Mouse (Mus musculus): ENCODE data around the gene Cped1. TPM values are rescaled to one million over a fixed set of nuclear protein-coding genes. Genes with fewer than 3 reads are reported as not detected.
"Not testable (repeated sequence)": the region's sequence is repeated elsewhere in the genome, so short reads cannot be mapped to it uniquely, and the experiment has no call there.

Gene Cped1
- polyA plus RNA-seq, 1 experiment from 2014 or later: 5.0 TPM

- 58% methylated on average over 24 of the region's 31 CpGs for WGBS (ENCODE audit: insufficient replicate concordance)
- H3K9me3 ChIP-seq (replicated peaks; ENCODE audit: control insufficient read depth, low read length); H3K4me1 ChIP-seq (ENCODE audit: control insufficient read depth, low read depth, low read length); H3K27me3 ChIP-seq (ENCODE audit: control insufficient read depth, insufficient read depth, low read depth, low read length); H3K27ac ChIP-seq (ENCODE audit: low read length); ATAC-seq (ENCODE audit: low read depth); H3K4me3 ChIP-seq (ENCODE audit: low read depth, low read length); H3K9ac ChIP-seq (ENCODE audit: low read depth, low read length); H3K4me2 ChIP-seq (ENCODE audit: low read depth, low read length); H3K36me3 ChIP-seq (ENCODE audit: control insufficient read depth, insufficient read depth): not testable (repeated sequence)
These were observed 139.0 kb downstream of the Cped1 start for GRCm38 (mm10) chr6:22124575-22125330.

DNA sequence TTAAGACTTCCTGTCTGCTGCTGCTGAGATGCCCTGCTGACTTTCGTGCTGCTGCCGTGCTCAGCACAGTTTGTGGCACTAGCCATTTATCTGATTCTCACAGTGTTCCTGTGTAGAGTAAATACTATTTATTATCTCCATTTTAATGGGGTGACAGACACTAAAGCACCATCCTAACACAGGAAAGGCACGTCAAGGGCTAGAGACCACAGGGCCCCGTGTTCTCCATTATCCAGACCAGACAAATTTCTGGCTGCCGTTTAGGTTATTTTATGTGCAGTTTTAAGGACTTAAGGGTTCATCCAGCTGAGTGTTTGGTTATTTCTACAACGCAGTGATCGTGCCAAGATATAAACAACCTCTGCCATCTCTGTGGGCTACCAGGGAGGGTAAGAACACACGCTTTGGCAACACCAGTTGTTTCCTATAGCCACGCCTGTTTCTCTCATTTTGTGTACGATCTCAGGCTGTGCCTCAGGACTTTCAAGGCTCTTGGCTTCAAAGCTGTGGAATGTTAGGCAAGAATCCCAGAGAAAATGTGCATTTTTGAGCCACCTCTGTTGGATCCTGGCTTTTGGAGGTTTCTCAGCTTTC lies 149.4 kb downstream of the Cped1 start:
- H3K36me3 ChIP-seq (ENCODE audit: control insufficient read depth, insufficient read depth): no peaks in the 10 kb centered on the region
- no peak for ATAC-seq (ENCODE audit: low read depth)

GRCm38 (mm10) chr6:22136805-22137204 lies 151.1 kb downstream of the Cped1 start:
- WGBS (ENCODE audit: insufficient replicate concordance): 68% methylated on average over 10 of the region's 10 CpGs

More for the DNA sequence above, 149.4 kb downstream of the Cped1 start:
- Histone ChIP-seq H3K9ac (ENCODE audit: low read depth, low read length) (no peak overlapping the region), H3K4me3 (ENCODE audit: low read depth, low read length) (no peak overlapping the region), H3K27ac (ENCODE audit: low read length) (no peak overlapping the region), H3K27me3 (ENCODE audit: control insufficient read depth, insufficient read depth, low read depth, low read length) (no peaks in the 10 kb centered on the region), H3K4me2 (ENCODE audit: low read depth, low read length) (no peak overlapping the region), H3K9me3 (replicated peaks; ENCODE audit: control insufficient read depth, low read length) (no peaks in the 10 kb centered on the region), H3K4me1 (ENCODE audit: control insufficient read depth, low read depth, low read length) (no peaks in the 10 kb centered on the region)
- WGBS (ENCODE audit: insufficient replicate concordance): 22% methylated on average over 10 of the region's 10 CpGs

DNA sequence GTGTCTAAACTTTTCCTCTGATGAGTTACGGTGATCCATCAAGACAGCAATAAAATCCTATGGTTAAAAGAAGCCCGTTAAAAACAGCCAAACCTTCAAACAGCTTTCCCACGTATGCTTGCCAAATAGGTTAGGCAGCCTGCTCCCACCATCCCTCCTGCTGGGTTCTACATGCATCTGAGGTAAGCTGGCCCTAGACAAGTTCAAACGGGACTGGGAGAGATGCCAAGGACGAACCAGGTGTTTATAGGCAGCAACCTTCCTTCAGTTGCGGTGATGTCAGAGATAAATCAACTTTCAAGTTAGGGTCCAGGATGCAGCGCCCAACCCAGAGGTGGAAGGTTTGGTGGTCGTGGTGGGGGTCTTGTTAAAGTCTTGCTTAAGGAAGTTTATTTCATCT lies 155.1 kb downstream of the Cped1 start:
- no peaks in the 10 kb centered on the region for H3K9me3 ChIP-seq (replicated peaks; ENCODE audit: control insufficient read depth, low read length)
- H3K27ac ChIP-seq (ENCODE audit: low read length): no peak overlapping the region
- no peaks in the 10 kb centered on the region for H3K4me1 ChIP-seq (ENCODE audit: control insufficient read depth, low read depth, low read length)
- no peak overlapping the region for H3K9ac ChIP-seq (ENCODE audit: low read depth, low read length)
- no peak overlapping the region for H3K4me2 ChIP-seq (ENCODE audit: low read depth, low read length)
- no peaks in the 10 kb centered on the region for H3K36me3 ChIP-seq (ENCODE audit: control insufficient read depth, insufficient read depth)
- H3K27me3 ChIP-seq (ENCODE audit: control insufficient read depth, insufficient read depth, low read depth, low read length): no peaks in the 10 kb centered on the region
- WGBS (ENCODE audit: insufficient replicate concordance): 65% methylated on average over 8 of the region's 8 CpGs
- no peak overlapping the region for H3K4me3 ChIP-seq (ENCODE audit: low read depth, low read length)
- no peak for ATAC-seq (ENCODE audit: low read depth)

More at GRCm38 (mm10) chr6:22136805-22137204, 151.1 kb downstream of the Cped1 start:
- H3K36me3 ChIP-seq (ENCODE audit: control insufficient read depth, insufficient read depth): no peaks in the 10 kb centered on the region
- H3K9me3 ChIP-seq (replicated peaks; ENCODE audit: control insufficient read depth, low read length): no peaks in the 10 kb centered on the region
- no peaks in the 10 kb centered on the region for H3K4me1 ChIP-seq (ENCODE audit: control insufficient read depth, low read depth, low read length)
- no peak overlapping the region for H3K9ac ChIP-seq (ENCODE audit: low read depth, low read length)
- H3K27me3 ChIP-seq (ENCODE audit: control insufficient read depth, insufficient read depth, low read depth, low read length): no peaks in the 10 kb centered on the region
- ATAC-seq (ENCODE audit: low read depth): no peak
- no peak overlapping the region for H3K4me2 ChIP-seq (ENCODE audit: low read depth, low read length)
- H3K4me3 ChIP-seq (ENCODE audit: low read depth, low read length): no peak overlapping the region
- H3K27ac ChIP-seq (ENCODE audit: low read length): no peak overlapping the region

DNA sequence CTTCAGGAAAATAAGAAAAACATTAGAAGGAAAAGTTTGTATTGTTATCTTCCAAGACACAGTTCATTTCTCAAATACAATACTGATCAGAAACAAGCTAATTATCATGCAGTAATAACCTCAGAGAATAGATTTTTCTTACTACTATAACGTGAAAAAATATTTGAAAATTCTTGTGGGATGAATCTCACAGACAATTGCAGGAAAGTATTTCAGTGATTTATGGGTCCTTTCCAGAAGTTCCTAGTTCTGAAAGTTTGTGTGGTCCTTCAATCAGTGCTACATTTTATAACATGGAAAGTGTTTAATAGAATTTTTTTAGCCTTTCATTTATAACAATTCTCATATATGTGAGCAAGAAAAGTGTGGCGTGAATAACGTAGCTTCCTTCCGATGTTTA lies 161.5 kb downstream of the Cped1 start:
- no peaks in the 10 kb centered on the region for H3K9me3 ChIP-seq (replicated peaks; ENCODE audit: control insufficient read depth, low read length)
- no peaks in the 10 kb centered on the region for H3K4me1 ChIP-seq (ENCODE audit: control insufficient read depth, low read depth, low read length)
- no peak overlapping the region for H3K4me2 ChIP-seq (ENCODE audit: low read depth, low read length)
- 70% methylated on average over 4 of the region's 4 CpGs for WGBS (ENCODE audit: insufficient replicate concordance)
- no peak overlapping the region for H3K4me3 ChIP-seq (ENCODE audit: low read depth, low read length)
- no peak overlapping the region for H3K27ac ChIP-seq (ENCODE audit: low read length)
- no peak overlapping the region for H3K9ac ChIP-seq (ENCODE audit: low read depth, low read length)
- H3K27me3 ChIP-seq (ENCODE audit: control insufficient read depth, insufficient read depth, low read depth, low read length): no peaks in the 10 kb centered on the region
- no peak for ATAC-seq (ENCODE audit: low read depth)
- no peaks in the 10 kb centered on the region for H3K36me3 ChIP-seq (ENCODE audit: control insufficient read depth, insufficient read depth)

GRCm38 (mm10) chr6:22148511-22148910 lies 162.8 kb downstream of the Cped1 start:
- Histone ChIP-seq H3K27ac (ENCODE audit: low read length) (no peak overlapping the region), H3K4me1 (ENCODE audit: control insufficient read depth, low read depth, low read length) (no peaks in the 10 kb centered on the region), H3K9ac (ENCODE audit: low read depth, low read length) (no peak overlapping the region), H3K9me3 (replicated peaks; ENCODE audit: control insufficient read depth, low read length) (no peaks in the 10 kb centered on the region), H3K4me2 (ENCODE audit: low read depth, low read length) (no peak overlapping the region), H3K4me3 (ENCODE audit: low read depth, low read length) (no peak overlapping the region), H3K27me3 (ENCODE audit: control insufficient read depth, insufficient read depth, low read depth, low read length) (no peaks in the 10 kb centered on the region), H3K36me3 (ENCODE audit: control insufficient read depth, insufficient read depth) (no peaks in the 10 kb centered on the region)
- ATAC-seq (ENCODE audit: low read depth): no peak
- WGBS (ENCODE audit: insufficient replicate concordance): 68% methylated on average over 2 of the region's 2 CpGs

- WGBS (ENCODE audit: insufficient replicate concordance): 70% methylated on average over 5 of the region's 5 CpGs
- Histone ChIP-seq H3K4me1 (ENCODE audit: control insufficient read depth, low read depth, low read length) (no peaks in the 10 kb centered on the region), H3K4me3 (ENCODE audit: low read depth, low read length) (no peak overlapping the region), H3K4me2 (ENCODE audit: low read depth, low read length) (no peak overlapping the region), H3K9me3 (replicated peaks; ENCODE audit: control insufficient read depth, low read length) (no peaks in the 10 kb centered on the region), H3K36me3 (ENCODE audit: control insufficient read depth, insufficient read depth) (no peaks in the 10 kb centered on the region), H3K9ac (ENCODE audit: low read depth, low read length) (no peak overlapping the region), H3K27me3 (ENCODE audit: control insufficient read depth, insufficient read depth, low read depth, low read length) (no peaks in the 10 kb centered on the region), H3K27ac (ENCODE audit: low read length) (no peak overlapping the region)
- ATAC-seq (ENCODE audit: low read depth): no peak
These were observed 171.7 kb downstream of the Cped1 start for GRCm38 (mm10) chr6:22157461-22157860.

DNA sequence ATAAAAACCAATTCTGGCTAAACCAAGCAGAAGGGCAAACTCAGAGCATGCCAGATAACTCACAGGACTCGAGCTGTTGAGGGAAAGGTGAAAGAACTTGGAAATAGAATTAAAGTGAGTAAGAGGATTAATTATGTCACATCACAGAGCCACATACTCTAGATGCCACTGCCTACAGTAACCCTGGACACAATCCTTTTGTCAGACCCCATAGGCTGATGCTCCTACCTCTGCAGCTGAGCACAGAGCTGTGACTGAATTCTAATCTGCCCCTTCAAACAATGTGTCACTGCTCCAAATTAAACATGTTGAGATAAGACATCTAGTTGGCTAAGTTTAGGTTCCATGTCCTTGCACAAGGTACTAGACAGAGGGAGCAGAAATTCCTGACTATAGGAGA lies 176.2 kb downstream of the Cped1 start:
- H3K9me3 ChIP-seq (replicated peaks; ENCODE audit: control insufficient read depth, low read length): no peaks in the 10 kb centered on the region
- H3K4me2 ChIP-seq (ENCODE audit: low read depth, low read length): no peak overlapping the region
- H3K36me3 ChIP-seq (ENCODE audit: control insufficient read depth, insufficient read depth): no peaks in the 10 kb centered on the region
- WGBS (ENCODE audit: insufficient replicate concordance): 22% methylated on average over 1 of the region's 1 CpGs
- no peaks in the 10 kb centered on the region for H3K4me1 ChIP-seq (ENCODE audit: control insufficient read depth, low read depth, low read length)
- H3K9ac ChIP-seq (ENCODE audit: low read depth, low read length): no peak overlapping the region
- no peak overlapping the region for H3K27ac ChIP-seq (ENCODE audit: low read length)
- H3K4me3 ChIP-seq (ENCODE audit: low read depth, low read length): no peak overlapping the region
- ATAC-seq (ENCODE audit: low read depth): no peak
- H3K27me3 ChIP-seq (ENCODE audit: control insufficient read depth, insufficient read depth, low read depth, low read length): no peaks in the 10 kb centered on the region

- no peak overlapping the region for H3K4me2 ChIP-seq (ENCODE audit: low read depth, low read length)
- H3K27ac ChIP-seq (ENCODE audit: low read length): no peak overlapping the region
- H3K27me3 ChIP-seq (ENCODE audit: control insufficient read depth, insufficient read depth, low read depth, low read length): no peaks in the 10 kb centered on the region
- H3K4me1 ChIP-seq (ENCODE audit: control insufficient read depth, low read depth, low read length): no peaks in the 10 kb centered on the region
- no peak for ATAC-seq (ENCODE audit: low read depth)
- no peaks in the 10 kb centered on the region for H3K36me3 ChIP-seq (ENCODE audit: control insufficient read depth, insufficient read depth)
- no peak overlapping the region for H3K9ac ChIP-seq (ENCODE audit: low read depth, low read length)
- WGBS (ENCODE audit: insufficient replicate concordance): 37% methylated on average over 2 of the region's 2 CpGs
- no peak overlapping the region for H3K4me3 ChIP-seq (ENCODE audit: low read depth, low read length)
- H3K9me3 ChIP-seq (replicated peaks; ENCODE audit: control insufficient read depth, low read length): no peaks in the 10 kb centered on the region
These were observed 182.7 kb downstream of the Cped1 start for GRCm38 (mm10) chr6:22168388-22168787.
